Mouse (Mus musculus) liver, embryonic 14.5 days (tissue): ENCODE measurements around the gene Ranbp2.

Experiments used
- CTCF ChIP-seq: IDR thresholded peaks from 2 replicates; pipeline ENCODE4 v1.5.1; 2016; ENCODE audit warnings: antibody characterized with exemption, low read depth, control low read depth
- EP300 ChIP-seq: IDR thresholded peaks from 2 replicates; pipeline ENCODE4 v1.6.1; 2016; ENCODE audit warnings: antibody characterized with exemption, low read depth

- TF ChIP-seq CTCF (no peak), EP300 (no peak)
These were observed 30.0 kb upstream of the Ranbp2 start for GRCm38 (mm10) chr10:58416702-58417101.
